Mouse (Mus musculus): ENCODE measurements at regions not wholly inside any gene's neighbourhood (a gene's known extent, or its start where the extent isn't known, plus 50 kb on each side); places are given as distances from the start of the nearest gene placed in this dataset.

GRCm38 (mm10) chr17:31776949-31777607, 78.5 kb downstream of the Sik1 start:
- no peak for DNase-seq (ENCODE audit: low spot score)

- DNase-seq (ENCODE audit: low spot score), result no peak
Observed at GRCm38 (mm10) chr17:31777751-31778150, 77.9 kb downstream of the Sik1 start.

GRCm38 (mm10) chr17:31779466-31779865, 76.1 kb downstream of the Sik1 start:
- no peak for DNase-seq (ENCODE audit: low spot score)

GRCm38 (mm10) chr17:31782251-31782650, 73.4 kb downstream of the Sik1 start:
- DNase-seq (ENCODE audit: low spot score), result no peak

- no peak for DNase-seq (ENCODE audit: low spot score)
Observed at GRCm38 (mm10) chr17:31783071-31783470, 72.5 kb downstream of the Sik1 start.

- DNase-seq (ENCODE audit: low spot score), result no peak
Observed at GRCm38 (mm10) chr17:31788316-31788715, 67.3 kb downstream of the Sik1 start.

GRCm38 (mm10) chr17:31789068-31789583, 66.5 kb downstream of the Sik1 start:
- DNase-seq (ENCODE audit: low spot score), result no peak

- DNase-seq (ENCODE audit: low spot score), result no peak
Observed at GRCm38 (mm10) chr17:31789906-31790279, 65.7 kb downstream of the Sik1 start.

GRCm38 (mm10) chr17:31790280-31791063, 65.1 kb downstream of the Sik1 start:
- peak; percentile 31 for DNase-seq (ENCODE audit: low spot score)

GRCm38 (mm10) chr17:31791656-31792055, 63.9 kb downstream of the Sik1 start:
- DNase-seq (ENCODE audit: low spot score), result no peak

- no peak for DNase-seq (ENCODE audit: low spot score)
Observed at GRCm38 (mm10) chr17:31793040-31793439, 62.6 kb downstream of the Sik1 start.

- no peak for DNase-seq (ENCODE audit: low spot score)
Observed at GRCm38 (mm10) chr17:31793521-31793920, 62.1 kb downstream of the Sik1 start.

GRCm38 (mm10) chr17:31793964-31794363, 61.6 kb downstream of the Sik1 start:
- no peak for DNase-seq (ENCODE audit: low spot score)

All from spleen, adult 12 weeks (tissue).